Mouse (Mus musculus) neural tube, embryonic 11.5 days (tissue): ENCODE results near the gene Pkd1l1. TPM values are rescaled to one million over a fixed set of nuclear protein-coding genes. Genes with fewer than 3 reads are reported as not detected.

Experiments used
- polyA plus RNA-seq: library from polyadenylated mRNA; unstranded; fragments of >200 nt; fragmentation: Nextera tagmentation; extraction: Ambion mirVana; gene quantifications from 2 replicates; pipeline ENCODE4 v1.2.1, GENCODE M21; 2014

The Pkd1l1 gene
- polyA plus RNA-seq, 1 experiment from 2014 or later: 0.25 TPM

Other genes starting within 250 kb of the Pkd1l1 start
- 18.7 and 23.3 TPM in 2 replicates for gene Hus1, start 37.9 kb upstream of the Pkd1l1 start, polyA plus RNA-seq
- gene Gm11992, start 75.3 kb upstream of the Pkd1l1 start, polyA plus RNA-seq: 0.38 and 0.46 TPM in 2 replicates
- 0.20 TPM in 1 of 2 replicates, not detected in the other for gene Sun3, start 75.7 kb upstream of the Pkd1l1 start, polyA plus RNA-seq
- 5.7 and 5.8 TPM in 2 replicates for gene Upp1, start 144.8 kb upstream of the Pkd1l1 start, polyA plus RNA-seq
- gene Abca13, start 218.7 kb upstream of the Pkd1l1 start, polyA plus RNA-seq: not detected in 2 replicates